Mouse (Mus musculus) lung, embryonic 16.5 days (tissue): ENCODE results near the gene Smarca5. TPM values are rescaled to one million over a fixed set of nuclear protein-coding genes. Genes with fewer than 3 reads are reported as not detected.
A peak's percentile ranks its signal among the peaks of the same experiment; 100 is the strongest.
"Not testable (repeated sequence)": the region's sequence is repeated elsewhere in the genome, so short reads cannot be mapped to it uniquely, and the experiment has no call there.

Source experiments
- ATAC-seq: fragments of 200-750 bp; cut with Nextera tagmentation; 2 replicates; pipeline ENCODE4 v1.8.0; 2017; ENCODE audit warnings: low read depth, mild to moderate bottlenecking, moderate library complexity
- H3K27ac ChIP-seq: fragments of 300-500 bp; sonication (generic); 2 replicates; pipeline ENCODE4 v1.5.1; 2014; ENCODE audit warnings: mild to moderate bottlenecking, control low read depth, low read length
- H3K27me3 ChIP-seq: fragments of 300-500 bp; sonication (generic); 2 replicates; pipeline ENCODE4 v1.6.1; 2014; ENCODE audit warnings: low read depth, low read length, mixed read lengths; ENCODE audit not compliant: control insufficient read depth, insufficient read depth
- H3K36me3 ChIP-seq: fragments of 300-500 bp; sonication (generic); 2 replicates; pipeline ENCODE4 v1.6.1; 2014; ENCODE audit warnings: low read length; ENCODE audit not compliant: control insufficient read depth, insufficient read depth
- H3K4me1 ChIP-seq: fragments of 300-500 bp; sonication (generic); replicated peaks from 2 replicates; pipeline ENCODE4 v1.6.1; 2014; ENCODE audit warnings: low read length, mixed read lengths; ENCODE audit not compliant: control insufficient read depth, insufficient read depth
- H3K4me2 ChIP-seq: fragments of 300-500 bp; sonication (generic); 2 replicates; pipeline ENCODE4 v1.6.1; 2014; ENCODE audit warnings: low read depth, low read length, control low read depth
- H3K4me3 ChIP-seq: fragments of 300-500 bp; sonication (generic); 2 replicates; pipeline ENCODE4 v1.5.1; 2014; ENCODE audit warnings: mild to moderate bottlenecking, low read length, control low read depth
- H3K9ac ChIP-seq: fragments of 300-500 bp; sonication (generic); 2 replicates; pipeline ENCODE4 v1.6.1; 2014; ENCODE audit warnings: low read length, control low read depth
- H3K9me3 ChIP-seq: fragments of 300-500 bp; sonication (generic); 2 replicates; pipeline ENCODE4 v1.6.1; 2016; ENCODE audit warnings: low read length; ENCODE audit not compliant: control insufficient read depth
- WGBS: fragments of 180-500 bp; shearing (Covaris S2); extraction: QIAGEN DNeasy Blood & Tissue Kit; methylation state at CpG from one replicate; pipeline ENCODE4 v1.1.7; 2014; 5-methylcytosine and 5-hydroxymethylcytosine counted together
- polyA plus RNA-seq: library from polyadenylated mRNA; unstranded; fragments of >200 nt; fragmentation: Nextera tagmentation; extraction: Ambion mirVana; gene quantifications from 2 replicates; pipeline ENCODE4 v1.2.1, GENCODE M21; 2015

Gene Smarca5
- 53.0 and 58.7 TPM in 2 replicates for polyA plus RNA-seq

DNA sequence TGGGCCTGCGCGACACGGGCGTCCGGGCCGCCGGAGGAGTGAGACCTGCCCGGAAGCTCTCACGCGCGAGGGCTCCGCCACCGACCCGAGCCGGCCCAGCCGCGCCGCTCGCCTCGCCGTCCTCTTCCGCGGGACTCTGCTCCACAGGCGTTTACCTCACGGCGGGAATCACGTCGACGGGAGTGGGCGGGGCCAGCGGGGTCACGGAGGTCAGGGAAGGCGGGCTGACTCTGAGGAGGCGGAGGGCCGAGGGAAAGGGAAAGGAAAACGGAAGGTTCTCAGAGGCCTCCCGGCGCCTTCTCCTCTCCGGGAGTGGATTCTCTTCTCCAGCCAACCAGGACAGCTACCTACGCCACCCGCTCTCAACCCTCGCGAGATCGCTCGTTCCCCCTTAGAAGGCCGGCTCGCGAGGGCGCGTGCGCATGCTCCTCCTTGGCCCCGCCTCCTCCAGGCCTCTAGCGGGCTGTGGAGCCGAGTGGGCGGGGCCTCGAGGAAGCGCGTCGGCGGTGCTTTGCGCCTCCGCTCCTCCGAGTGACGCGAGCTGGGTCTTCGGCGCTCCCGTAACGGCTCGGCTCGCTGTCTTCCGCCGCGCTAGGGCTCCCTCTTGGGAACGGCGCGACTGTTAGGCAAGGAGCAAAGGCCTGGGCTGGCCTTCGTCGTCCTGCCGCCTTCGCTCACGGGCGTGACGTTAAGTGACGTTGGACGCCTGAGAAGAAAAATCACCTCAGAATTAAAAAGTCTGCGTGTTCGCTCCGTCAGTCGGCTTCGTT, at the start of gene Smarca5:
Gene Smarca5, minus strand, starts transcription at position 343 of the 770 bp plus-strand sequence.
- H3K36me3 ChIP-seq, H3K4me1 ChIP-seq, H3K9me3 ChIP-seq, H3K27me3 ChIP-seq: not testable (repeated sequence)
- Histone ChIP-seq H3K9ac (peak within 1 kb of the TSS; percentile 92), H3K4me3 (peak within 1 kb of the TSS; percentile 88), H3K4me2 (peak within 1 kb of the TSS; percentile 84), H3K27ac (peak within 1 kb of the TSS; percentile 98)
- under 1% methylated on average over 72 of the region's 91 CpGs for WGBS
- ATAC-seq = peak; percentile 98

DNA sequence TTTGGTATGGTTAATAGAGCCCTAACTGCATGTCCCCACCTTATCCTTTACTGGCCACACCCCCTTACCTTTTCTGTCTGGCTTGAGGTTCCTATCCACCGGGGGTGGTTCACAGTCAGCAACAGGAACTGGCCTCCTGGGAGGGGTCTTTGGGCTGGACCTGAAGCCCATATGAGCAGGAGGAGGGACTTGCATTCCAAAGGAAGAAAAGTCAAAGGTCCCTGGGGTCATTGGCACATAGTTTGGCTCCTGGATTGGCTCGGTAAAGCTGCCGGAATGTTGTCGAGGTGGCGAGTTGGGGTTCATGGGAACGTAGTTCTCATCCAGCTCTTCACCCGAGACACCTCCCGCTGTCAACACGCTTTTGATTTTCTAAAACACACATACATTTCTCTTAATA, 45.3 kb upstream of the Smarca5 start:
- Histone ChIP-seq H3K9ac (no peak overlapping the region), H3K27ac (no peak overlapping the region), H3K36me3 (peaks cover 36% of the 10 kb centered on the region), H3K9me3 (no peaks in the 10 kb centered on the region), H3K27me3 (no peaks in the 10 kb centered on the region), H3K4me1 (peaks cover 9% of the 10 kb centered on the region), H3K4me3 (no peak overlapping the region), H3K4me2 (no peak overlapping the region)
- 84% methylated on average over 9 of the region's 9 CpGs for WGBS
- no peak for ATAC-seq

DNA sequence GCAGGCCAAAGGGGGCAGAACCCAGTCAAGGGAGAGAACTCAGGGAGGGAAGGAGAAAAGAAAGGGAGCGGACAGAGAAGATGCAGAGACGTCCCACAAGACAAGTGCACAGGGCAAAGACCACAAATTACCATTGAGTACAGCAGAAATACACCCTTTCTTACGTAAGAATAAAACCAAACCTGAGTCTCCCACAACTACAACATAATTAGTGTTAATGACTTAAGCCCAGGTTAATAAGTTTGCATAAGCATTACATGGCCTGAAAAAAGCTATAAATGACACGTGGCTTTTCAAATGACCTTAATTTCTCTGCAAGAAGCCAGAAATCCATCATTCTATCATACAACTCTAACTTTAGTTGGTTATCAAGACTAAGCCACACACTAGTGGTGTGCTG, 44.0 kb upstream of the Smarca5 start:
- no peak overlapping the region for H3K4me3 ChIP-seq
- H3K27me3 ChIP-seq = no peaks in the 10 kb centered on the region
- H3K9me3 ChIP-seq = no peaks in the 10 kb centered on the region
- WGBS = 91% methylated on average over 4 of the region's 4 CpGs
- H3K9ac ChIP-seq = no peak overlapping the region
- peaks cover 10% of the 10 kb centered on the region for H3K4me1 ChIP-seq
- H3K36me3 ChIP-seq = peaks cover 34% of the 10 kb centered on the region
- no peak for ATAC-seq
- H3K27ac ChIP-seq = no peak overlapping the region
- H3K4me2 ChIP-seq = no peak overlapping the region

DNA sequence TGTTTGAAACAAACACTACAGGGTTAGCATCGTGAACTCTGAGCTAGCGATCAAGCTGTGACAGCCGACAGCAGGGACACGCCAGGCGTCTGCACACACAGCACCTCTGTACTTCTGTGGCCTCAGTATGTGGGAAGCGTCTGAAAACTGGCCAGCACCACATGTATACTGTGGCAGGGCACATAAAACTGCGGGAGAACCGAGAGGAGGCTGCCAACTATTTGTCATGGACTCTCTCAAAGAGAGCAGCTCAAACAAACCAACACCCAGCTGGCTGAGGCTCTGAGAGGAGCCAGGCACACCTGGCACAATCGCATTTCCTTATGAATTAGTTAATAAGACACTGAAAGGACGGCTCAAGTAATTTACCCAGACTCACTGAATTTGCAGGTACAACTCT, 42.0 kb upstream of the Smarca5 start:
- Histone ChIP-seq H3K36me3 (peaks cover 30% of the 10 kb centered on the region), H3K9ac (no peak overlapping the region), H3K4me1 (peaks cover 10% of the 10 kb centered on the region), H3K4me3 (no peak overlapping the region), H3K4me2 (no peak overlapping the region), H3K27me3 (no peaks in the 10 kb centered on the region), H3K9me3 (no peaks in the 10 kb centered on the region), H3K27ac (peak overlapping the region; percentile 80)
- 28% methylated on average over 10 of the region's 10 CpGs for WGBS
- peak; percentile 90 for ATAC-seq

DNA sequence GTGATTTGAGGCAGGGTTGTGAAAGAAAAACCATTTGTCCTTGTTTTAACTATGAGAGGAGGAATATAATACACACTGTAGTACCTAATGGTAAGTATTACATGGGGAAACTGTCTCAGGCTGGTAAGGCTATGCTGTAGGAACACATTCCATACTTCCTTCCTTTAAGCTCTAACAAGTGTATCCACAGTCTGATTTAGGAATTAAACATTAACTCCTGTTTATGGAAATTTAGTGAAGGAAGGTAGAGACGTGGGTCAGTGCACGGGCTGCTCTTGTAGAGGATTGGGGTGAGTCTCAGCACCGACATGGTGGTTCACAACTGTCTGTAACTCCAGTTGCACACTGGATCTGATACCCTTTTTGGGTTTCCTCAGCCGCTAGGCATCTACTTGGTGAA, 41.0 kb upstream of the Smarca5 start:
- H3K4me1 ChIP-seq = peaks cover 10% of the 10 kb centered on the region
- peaks cover 28% of the 10 kb centered on the region for H3K36me3 ChIP-seq
- no peaks in the 10 kb centered on the region for H3K27me3 ChIP-seq
- no peak overlapping the region for H3K4me2 ChIP-seq
- no peak overlapping the region for H3K9ac ChIP-seq
- H3K4me3 ChIP-seq = no peak overlapping the region
- no peaks in the 10 kb centered on the region for H3K9me3 ChIP-seq
- ATAC-seq = no peak
- WGBS = 71% methylated on average over 4 of the region's 4 CpGs
- no peak overlapping the region for H3K27ac ChIP-seq

DNA sequence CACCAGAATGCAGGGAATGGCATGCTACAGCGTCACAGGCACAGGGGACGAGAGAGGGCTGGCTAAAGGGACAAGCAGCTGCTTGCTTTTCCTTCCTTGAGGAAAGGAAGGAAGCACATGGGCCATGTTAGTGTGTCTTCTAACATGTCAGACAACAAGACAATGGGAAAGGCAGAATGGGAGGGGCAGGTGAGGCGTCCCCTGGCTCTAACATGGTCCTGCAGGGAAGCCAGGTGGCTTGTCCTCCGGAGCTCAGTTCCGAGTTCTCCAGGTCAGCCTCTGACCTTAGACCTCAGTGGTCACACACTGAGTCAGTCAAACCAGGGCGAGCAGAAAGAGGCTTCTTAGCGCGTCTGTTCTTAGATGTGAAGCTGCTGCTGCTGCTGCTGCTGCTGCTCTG, 37.1 kb upstream of the Smarca5 start:
- peaks cover 21% of the 10 kb centered on the region for H3K36me3 ChIP-seq
- H3K27me3 ChIP-seq = no peaks in the 10 kb centered on the region
- no peak overlapping the region for H3K9ac ChIP-seq
- no peaks in the 10 kb centered on the region for H3K9me3 ChIP-seq
- no peak for ATAC-seq
- no peak overlapping the region for H3K4me3 ChIP-seq
- no peak overlapping the region for H3K27ac ChIP-seq
- WGBS = 67% methylated on average over 8 of the region's 8 CpGs
- H3K4me1 ChIP-seq = peaks cover 10% of the 10 kb centered on the region
- H3K4me2 ChIP-seq = no peak overlapping the region

DNA sequence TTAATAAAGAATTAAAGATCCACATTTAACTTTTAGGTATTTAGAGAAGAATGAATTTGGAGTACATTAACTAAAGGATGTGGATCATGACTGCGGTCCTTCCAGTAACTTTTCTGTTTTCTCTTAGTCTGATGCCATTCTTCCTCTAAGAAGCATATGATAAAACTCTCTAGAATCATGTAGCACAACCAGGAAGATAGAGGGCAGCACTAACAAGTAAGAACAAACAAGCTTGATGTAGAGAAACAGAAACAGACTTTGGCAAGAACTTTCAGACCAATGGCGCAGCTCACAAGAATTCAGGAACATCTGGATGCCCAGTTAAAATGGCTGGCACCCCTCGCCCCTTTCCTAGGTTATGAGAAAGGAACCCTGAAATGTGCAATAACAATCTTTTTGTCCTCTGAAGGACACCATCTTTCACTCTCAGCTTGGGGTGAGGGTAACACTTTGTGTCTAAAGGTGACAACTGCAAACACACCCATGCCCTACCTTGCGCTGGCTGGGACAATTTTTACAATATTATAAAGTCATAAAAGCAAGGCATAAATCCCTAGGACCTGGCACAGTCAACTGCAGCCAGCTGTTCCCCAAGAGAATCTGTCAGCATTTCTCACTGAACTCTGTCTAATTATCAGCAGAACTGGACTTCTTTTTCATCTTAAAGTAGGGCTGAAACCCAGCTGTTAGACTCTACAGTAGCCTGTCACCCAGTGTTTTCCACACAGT, 33.6 kb upstream of the Smarca5 start:
- Histone ChIP-seq H3K27ac (no peak overlapping the region), H3K4me2 (no peak overlapping the region), H3K4me3 (no peak overlapping the region), H3K27me3 (no peaks in the 10 kb centered on the region), H3K36me3 (peaks cover 40% of the 10 kb centered on the region), H3K9ac (no peak overlapping the region), H3K4me1 (no peaks in the 10 kb centered on the region), H3K9me3 (no peaks in the 10 kb centered on the region)
- ATAC-seq = peak; percentile 36; the same call in 1 of the 2 replicates
- 88% methylated on average over 4 of the region's 4 CpGs for WGBS

DNA sequence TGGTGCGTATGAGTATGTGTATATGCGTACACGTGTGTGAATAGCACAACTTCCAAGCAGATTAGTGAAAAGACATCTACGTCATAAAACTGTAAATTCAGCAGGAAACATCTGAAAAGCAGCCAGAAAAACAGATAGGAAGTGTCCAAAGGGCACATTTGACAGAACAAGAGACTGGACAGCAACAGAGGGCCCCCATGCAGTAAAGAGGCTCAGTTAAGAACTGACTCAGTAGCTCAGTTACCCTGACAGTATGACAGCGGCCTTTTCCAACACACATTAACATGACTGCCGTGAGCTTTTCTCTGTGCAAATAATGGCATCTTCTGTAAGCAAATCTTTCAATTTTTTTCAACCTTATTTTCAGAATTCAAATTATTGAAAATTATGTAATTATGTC, 29.2 kb upstream of the Smarca5 start:
- no peaks in the 10 kb centered on the region for H3K4me1 ChIP-seq
- no peak overlapping the region for H3K4me3 ChIP-seq
- H3K27ac ChIP-seq = no peak overlapping the region
- H3K9ac ChIP-seq = no peak overlapping the region
- H3K4me2 ChIP-seq = no peak overlapping the region
- H3K36me3 ChIP-seq = peaks cover 48% of the 10 kb centered on the region
- WGBS = 87% methylated on average over 6 of the region's 6 CpGs
- H3K27me3 ChIP-seq = no peaks in the 10 kb centered on the region
- no peak for ATAC-seq
- no peaks in the 10 kb centered on the region for H3K9me3 ChIP-seq

DNA sequence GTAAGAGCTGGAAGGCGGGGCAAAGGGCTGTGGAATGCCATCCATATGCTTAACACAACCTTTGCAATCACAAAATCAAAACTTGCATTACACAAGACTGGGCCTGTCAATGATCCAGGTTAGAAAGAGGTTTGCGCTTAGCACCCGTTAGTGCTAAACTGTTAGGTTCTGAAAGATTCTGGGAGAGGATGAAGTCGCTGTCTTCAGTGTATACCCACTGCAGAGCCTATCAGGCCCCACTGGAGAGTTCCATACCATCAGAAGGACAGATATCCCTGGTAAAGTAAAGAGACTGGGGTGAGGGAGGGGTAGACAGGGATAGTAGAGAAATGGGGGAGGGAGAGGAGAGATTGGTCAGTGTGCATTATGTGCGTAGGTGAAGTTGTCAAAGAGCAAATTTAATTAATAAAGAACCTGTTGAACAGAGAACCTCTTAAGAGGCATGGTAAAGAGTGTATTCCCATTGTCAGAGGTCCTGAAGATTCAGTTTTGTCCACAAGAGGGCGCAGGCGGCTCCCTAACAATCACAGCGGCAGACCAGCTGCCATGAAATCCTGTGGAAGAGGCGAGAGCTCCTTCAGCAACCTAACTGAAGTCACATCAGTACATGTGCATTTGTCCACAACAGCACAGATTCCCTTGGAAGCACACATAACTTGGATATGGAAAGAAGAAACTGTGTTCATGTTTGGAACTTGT, 13.9 kb upstream of the Smarca5 start:
- Histone ChIP-seq H3K4me3 (no peak overlapping the region), H3K9me3 (no peaks in the 10 kb centered on the region), H3K27me3 (no peaks in the 10 kb centered on the region), H3K9ac (no peak overlapping the region), H3K4me1 (no peaks in the 10 kb centered on the region), H3K36me3 (no peaks in the 10 kb centered on the region), H3K27ac (no peak overlapping the region), H3K4me2 (no peak overlapping the region)
- ATAC-seq = peak; percentile 78
- 27% methylated on average over 9 of the region's 9 CpGs for WGBS
